ENCODE assay signal across 17 mouse cellular contexts in genomic region chr5:110102853-110103625, GRCm38 (mm10). TPM values are rescaled to one million over a fixed set of nuclear protein-coding genes. Genes with fewer than 3 reads are reported as not detected.
DNase-seq lines count a peak whose midpoint lies in the region; TF ChIP-seq lines count a peak whose summit lies in the region.
"Had no signal": no experiment of that assay in that cellular context is flagged by ENCODE, and none has a peak within 500 bp of the region (broad histone marks: within the 10 kb centered on the region; RNA-seq: fewer than 3 reads in every experiment).

No protein-coding gene starts in this region.

- peaks cover 7% of the 10 kb centered on the region for H3K36me3 ChIP-seq in splenic B cell, adult 2 months (ENCODE audit: control insufficient read depth, insufficient read depth, low read length, poor library complexity, severe bottlenecking)
- peaks cover 49% of the 10 kb centered on the region for H3K36me3 ChIP-seq in limb, embryonic 10.5 days

- TF ChIP-seq CTCF in embryonic fibroblast, embryonic 13.5 days (IDR thresholded peaks at IDR 0.05; ENCODE audit: borderline replicate concordance, insufficient read depth, low read length): no peak

- 0 out of 2 replicates have a peak, but pooled peaks have one; percentile 3 for TF ChIP-seq POLR2A in embryonic fibroblast, embryonic 13.5 days (IDR thresholded peaks at IDR 0.05; ENCODE audit: low read depth, low read length)

- DNase-seq in cerebellum, adult 9-11 months: peak; percentile 55
- DNase-seq in cerebellum, postnatal 14 days: no peak
- peak; percentile 6 for DNase-seq in thymus, postnatal 14 days
- no peak for DNase-seq in thymus, adult 18-20 months
- DNase-seq in splenic B cell, adult 2 months (ENCODE audit: low read depth, low spot score): peak; percentile 8
- no peak for DNase-seq in limb, embryonic 10.5 days (ENCODE audit: low spot score)
- DNase-seq: kidney, adult 9 months; kidney, postnatal 4 days had no signal

- no peaks in the 10 kb centered on the region for H3K9me3 ChIP-seq in limb, embryonic 10.5 days (replicated peaks)
- H3K9me3 ChIP-seq: heart, embryonic 10.5 days; limb, embryonic 13.5 days; lung, embryonic 15.5 days; midbrain, embryonic 12.5 days; neural tube, embryonic 12.5 days had no signal

- no peaks in the 10 kb centered on the region for H3K4me1 ChIP-seq in embryonic fibroblast, embryonic 13.5 days (ENCODE audit: control insufficient read depth, insufficient read depth, low read length)
- peaks cover 46% of the 10 kb centered on the region for H3K4me1 ChIP-seq in limb, embryonic 10.5 days

- no peaks in the 10 kb centered on the region for H3K27me3 ChIP-seq in splenic B cell, adult 2 months (ENCODE audit: control insufficient read depth, insufficient read depth, low read length, poor library complexity, severe bottlenecking)
- peaks cover 21% of the 10 kb centered on the region for H3K27me3 ChIP-seq in limb, embryonic 10.5 days (ENCODE audit: low read depth, poor library complexity, severe bottlenecking)
- H3K27me3 ChIP-seq: lung, embryonic 15.5 days had no signal

- H3K27ac ChIP-seq in embryonic fibroblast, embryonic 13.5 days (ENCODE audit: insufficient read depth, low read length): no peak overlapping the region
- no peak overlapping the region for H3K27ac ChIP-seq in limb, embryonic 10.5 days
- H3K27ac ChIP-seq: heart, embryonic 10.5 days; limb, embryonic 13.5 days; liver, embryonic 14.5 days; lung, embryonic 15.5 days; macrophage; midbrain, embryonic 12.5 days; neural tube, embryonic 12.5 days had no signal

- H3K4me3 ChIP-seq in embryonic fibroblast, embryonic 13.5 days (ENCODE audit: insufficient read depth, low read length): no peak overlapping the region
- H3K4me3 ChIP-seq in limb, embryonic 10.5 days: no peak overlapping the region
- H3K4me3 ChIP-seq: erythroblast, embryonic 14.5 days; limb, embryonic 13.5 days; lung, embryonic 15.5 days; midbrain, embryonic 12.5 days; neural tube, embryonic 12.5 days had no signal

- 93% methylated on average over 19 of the region's 19 CpGs for WGBS in limb, embryonic 10.5 days

RNA-seq across cellular contexts. Expression of gene Plcxd1, which starts 3.3 kb away (rescaled TPM):
- polyA plus RNA-seq in embryonic fibroblast, embryonic 13.5 days (2011; ENCODE audit: insufficient read length, low read depth, missing spikeins): 0.28 and 0.87 TPM in 2 replicates
- polyA plus RNA-seq in limb, embryonic 10.5 days (2016; fragmentation: Nextera tagmentation; extraction: Ambion mirVana): 1.8 and 2.1 TPM in 2 replicates
- polyA plus RNA-seq: erythroblast, embryonic 14.5 days had no signal

RNA-seq across cellular contexts. Expression of gene Gtpbp6, which starts 5.0 kb away (rescaled TPM):
- 21.4 and 24.7 TPM in 2 replicates for polyA plus RNA-seq in embryonic fibroblast, embryonic 13.5 days (2011; ENCODE audit: insufficient read length, low read depth, missing spikeins)
- polyA plus RNA-seq in limb, embryonic 10.5 days (2016; fragmentation: Nextera tagmentation; extraction: Ambion mirVana): 34.3 and 35.3 TPM in 2 replicates

RNA-seq across cellular contexts. Expression of gene Zfp605, which starts 6.9 kb away (rescaled TPM):
- 8.3 and 9.4 TPM in 2 replicates for polyA plus RNA-seq in embryonic fibroblast, embryonic 13.5 days (2011; ENCODE audit: insufficient read length, low read depth, missing spikeins)
- 4.4 and 5.2 TPM in 2 replicates for polyA plus RNA-seq in limb, embryonic 10.5 days (2016; fragmentation: Nextera tagmentation; extraction: Ambion mirVana)

RNA-seq across cellular contexts. Expression of gene Gm35315, which starts 8.8 kb away (rescaled TPM):
- polyA plus RNA-seq in embryonic fibroblast, embryonic 13.5 days (2011; ENCODE audit: insufficient read length, low read depth, missing spikeins): 1.4 and 1.9 TPM in 2 replicates
- 1.9 and 2.0 TPM in 2 replicates for polyA plus RNA-seq in limb, embryonic 10.5 days (2016; fragmentation: Nextera tagmentation; extraction: Ambion mirVana)

RNA-seq across cellular contexts. Expression of gene Gm17655, which starts 30.7 kb away (rescaled TPM):
- polyA plus RNA-seq in embryonic fibroblast, embryonic 13.5 days (2011; ENCODE audit: insufficient read length, low read depth, missing spikeins): 6.5 and 6.8 TPM in 2 replicates
- polyA plus RNA-seq in limb, embryonic 10.5 days (2016; fragmentation: Nextera tagmentation; extraction: Ambion mirVana): 5.6 and 7.0 TPM in 2 replicates
- polyA plus RNA-seq: erythroblast, embryonic 14.5 days had no signal

Comparison
In these comparisons a context has a peak if more than half of its experiments do, and no peak if none do; other contexts are left out.
1. DNase-seq: peak in cerebellum, adult 9-11 months (single experiment), thymus, postnatal 14 days (single experiment) and splenic B cell, adult 2 months (single experiment); none in cerebellum, postnatal 14 days (0 of 2), thymus, adult 18-20 months (0 of 2) and limb, embryonic 10.5 days (single experiment).